Mouse (Mus musculus) NIH3T3 (cell line): ENCODE data around the gene Gm49403.
A peak's percentile ranks its signal among the peaks of the same experiment; 100 is the strongest.
"Not testable (repeated sequence)": the region's sequence is repeated elsewhere in the genome, so short reads cannot be mapped to it uniquely, and the experiment has no call there.

ENCODE experiments used
- DNase-seq: peaks from one replicate; pipeline ENCODE4 v3.0.0-alpha.2; 2012; ENCODE audit warnings: low read depth

Gm49403 gene

DNA sequence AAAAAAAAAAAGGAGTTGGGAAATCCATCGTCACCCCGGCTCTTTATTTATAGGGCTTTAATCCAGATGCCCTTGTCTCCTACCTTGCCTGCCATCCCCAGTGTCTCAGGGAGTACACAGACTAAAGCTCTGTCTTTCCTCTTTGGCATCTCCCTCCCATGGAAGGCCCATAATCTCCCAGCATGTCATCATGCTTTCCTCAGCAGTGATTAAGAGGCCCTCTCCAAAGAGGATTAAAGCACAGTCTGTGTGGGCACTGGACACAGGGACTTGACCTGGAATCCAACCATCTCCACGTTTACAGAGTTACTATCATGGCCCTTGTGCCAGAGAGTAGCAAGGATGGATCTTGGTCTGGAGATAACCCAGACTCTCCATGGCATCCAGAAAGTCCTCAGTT lies at the start of gene Gm49403, which contains the start of gene Lbhd1:
TSS of gene Gm49403 (plus strand) at position 315 of the 400 bp plus-strand sequence.
TSS of gene Lbhd1 (plus strand) at position 117 of the 400 bp plus-strand sequence.
- DNase-seq = no peak

DNA sequence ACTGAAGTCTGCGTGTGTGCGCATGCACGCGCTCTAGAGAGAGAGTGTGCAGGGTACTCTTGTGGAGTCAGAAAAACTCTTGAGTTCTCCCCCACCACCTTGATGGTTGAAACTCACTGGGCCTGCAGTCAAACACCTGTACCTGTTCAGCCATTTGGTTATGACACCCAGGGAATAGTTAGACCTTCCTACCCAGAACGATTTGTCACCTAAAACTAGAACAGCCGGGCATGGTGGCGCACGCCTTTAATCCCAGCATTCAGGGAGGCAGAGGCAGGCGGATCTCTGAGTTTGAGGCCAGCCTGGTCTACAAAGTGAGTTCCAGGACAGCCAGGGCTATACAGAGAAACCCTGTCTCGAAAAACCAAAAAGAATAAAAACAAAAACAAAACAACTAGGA lies 47.4 kb upstream of the Gm49403 start:
- DNase-seq = not testable (repeated sequence)

DNA sequence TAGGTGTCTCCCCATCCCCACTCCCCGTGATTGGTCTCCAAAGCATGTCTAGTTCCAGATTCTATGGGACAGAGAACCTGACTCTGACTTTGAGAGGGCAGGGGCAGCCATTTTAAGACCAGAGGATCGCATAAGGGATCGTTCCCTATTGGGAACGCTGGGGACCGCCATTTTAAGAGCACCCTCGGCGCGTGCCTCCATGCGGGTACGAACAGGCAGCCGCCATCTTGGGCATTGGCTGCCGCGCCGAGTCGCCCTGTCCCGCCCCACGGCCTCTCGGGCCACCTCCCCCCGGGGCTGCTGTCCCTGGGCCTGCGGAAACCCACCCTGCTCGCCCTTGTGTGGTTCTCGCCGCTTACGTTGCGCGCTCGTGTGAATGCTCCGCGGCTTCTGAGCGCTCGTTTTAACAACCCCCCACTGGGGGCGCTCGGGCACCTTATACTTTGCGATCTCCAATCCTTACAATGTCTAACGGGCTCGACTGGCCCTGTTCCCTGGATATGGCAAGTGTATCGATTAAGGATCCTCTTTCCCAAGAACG lies 46.4 kb upstream of the Gm49403 start, which contains the start of gene Bscl2:
TSS of gene Bscl2 (plus strand) at position 217 of the 541 bp plus-strand sequence.
- DNase-seq = no peak

DNA sequence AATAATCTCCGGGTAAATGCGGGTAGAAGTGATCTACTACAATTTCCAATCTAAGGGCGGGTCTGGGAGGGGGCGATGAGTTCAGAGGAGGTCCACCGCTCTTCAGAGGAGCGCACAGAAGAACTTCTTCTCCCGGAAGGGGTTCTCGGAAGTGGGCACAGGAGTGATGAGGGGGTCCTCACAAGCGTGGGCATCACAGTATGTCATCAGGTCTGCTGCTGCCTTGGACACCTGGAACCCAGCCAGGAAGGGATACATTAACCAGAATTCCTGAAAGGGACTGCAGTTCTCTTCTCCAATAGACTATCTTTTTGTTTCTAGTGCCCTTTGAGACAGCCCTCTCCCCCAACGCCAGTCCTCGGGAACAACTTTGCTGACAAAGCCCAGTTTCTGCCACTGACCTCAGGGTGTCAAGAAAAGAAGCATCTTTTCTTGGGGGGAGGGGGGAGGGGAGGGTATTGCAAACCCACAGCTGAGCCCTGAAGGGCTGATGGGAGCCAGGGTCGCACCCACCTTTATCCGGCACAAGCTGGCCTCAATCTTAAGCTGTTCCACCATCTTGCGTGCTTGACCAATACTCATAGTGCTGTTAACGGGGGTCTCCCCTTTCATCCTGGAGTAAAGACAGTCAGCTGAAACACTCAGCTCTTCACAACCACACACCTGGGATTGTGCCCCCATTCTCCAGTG lies 45.5 kb upstream of the Gm49403 start:
- no peak for DNase-seq

DNA sequence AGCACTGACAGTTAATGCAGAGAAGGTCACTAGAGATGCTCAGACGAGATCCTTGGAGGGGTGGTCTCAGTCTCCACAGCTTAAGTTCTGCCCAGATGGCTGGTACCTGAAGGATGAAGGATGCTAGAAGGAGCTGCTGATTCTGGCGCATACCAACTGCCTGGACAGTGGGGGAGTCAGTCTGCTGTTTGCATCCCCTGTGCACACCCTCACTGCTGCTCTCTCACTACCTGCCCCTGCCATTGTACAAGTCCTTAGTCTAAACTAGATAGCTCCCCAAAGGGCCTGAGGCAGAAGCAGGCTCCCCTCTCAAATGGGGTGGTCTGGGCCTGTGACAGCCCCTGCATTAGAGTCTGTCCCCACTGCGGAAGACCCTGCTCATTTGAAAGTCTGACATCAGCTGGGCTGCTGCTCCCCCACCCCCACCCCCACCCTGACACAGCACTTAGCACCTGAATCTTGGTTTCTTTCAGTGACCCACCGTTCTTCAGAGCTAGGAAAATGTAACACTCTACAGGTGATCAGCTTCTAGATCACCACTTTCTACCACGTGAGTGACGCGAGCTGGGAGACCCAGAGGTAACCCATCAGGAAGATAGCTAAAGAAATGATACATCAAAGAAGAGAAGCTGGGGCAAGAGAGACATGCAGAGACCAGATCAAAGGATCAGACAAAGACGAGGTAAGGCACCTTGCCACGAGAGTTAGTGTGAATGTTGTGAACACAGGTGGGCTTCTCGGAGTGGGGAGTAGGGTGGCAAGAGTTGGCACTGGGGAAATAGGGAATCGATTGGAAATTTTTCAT lies 44.4 kb upstream of the Gm49403 start, which contains the start of gene Gng3:
TSS of gene Gng3 (minus strand) at position 92 of the 805 bp plus-strand sequence.
- DNase-seq = no peak

DNA sequence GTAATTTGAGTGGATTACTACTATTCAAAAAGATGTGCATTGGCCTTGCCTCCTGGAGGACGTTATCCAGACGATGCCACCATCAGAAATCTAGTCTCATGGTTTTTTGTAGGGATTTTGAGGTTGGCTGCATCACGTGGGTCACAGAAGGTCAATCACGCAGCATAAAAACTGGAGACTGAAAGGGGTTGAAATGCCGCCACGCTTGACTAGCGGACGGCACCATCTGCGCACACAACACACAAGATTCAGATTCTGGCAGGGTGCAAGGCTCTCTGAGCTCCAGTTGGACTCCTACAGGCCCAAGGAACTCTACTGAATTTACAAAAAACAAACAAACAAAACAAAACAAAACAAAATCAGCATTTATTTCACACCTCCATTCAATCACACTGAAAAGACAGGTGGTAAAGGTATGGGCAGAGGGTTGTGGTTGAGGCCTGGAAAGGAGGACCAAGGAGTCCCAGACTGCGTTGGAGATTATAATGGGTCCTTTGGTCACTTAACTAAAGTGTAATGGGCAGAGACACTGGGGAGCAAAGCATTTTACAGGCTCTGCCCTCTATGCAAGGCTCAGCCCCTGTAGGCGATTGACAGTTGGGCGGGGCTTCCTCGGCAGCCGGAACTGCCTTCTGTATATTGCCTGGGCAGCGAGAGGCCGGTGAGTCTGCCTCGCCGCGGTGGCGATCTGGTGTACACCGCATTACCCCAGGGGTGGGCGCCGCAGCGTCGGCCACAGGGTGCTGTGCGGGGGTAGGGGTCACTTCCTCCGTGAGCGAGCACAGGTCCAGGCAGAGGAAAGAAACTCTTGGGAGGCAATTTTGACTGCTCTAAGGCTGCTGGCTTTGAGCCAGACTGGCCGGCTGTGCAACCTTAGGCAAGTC lies 43.6 kb upstream of the Gm49403 start:
- no peak for DNase-seq

DNA sequence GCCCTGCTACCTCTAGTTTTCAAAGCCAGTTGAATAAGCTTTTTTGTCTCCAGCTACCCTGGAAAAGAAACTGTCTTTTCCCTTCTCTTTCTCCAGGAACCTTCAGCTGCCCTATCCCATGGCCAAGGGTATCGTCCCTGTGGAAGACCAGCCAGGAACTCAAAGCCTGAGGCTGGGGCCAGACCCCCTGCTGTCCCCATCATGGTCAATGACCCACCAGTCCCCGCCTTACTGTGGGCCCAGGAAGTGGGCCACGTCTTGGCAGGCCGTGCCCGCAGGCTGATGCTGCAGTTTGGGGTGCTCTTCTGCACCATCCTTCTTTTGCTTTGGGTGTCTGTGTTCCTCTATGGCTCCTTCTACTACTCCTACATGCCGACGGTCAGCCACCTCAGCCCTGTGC lies 42.7 kb upstream of the Gm49403 start:
- DNase-seq = no peak

DNA sequence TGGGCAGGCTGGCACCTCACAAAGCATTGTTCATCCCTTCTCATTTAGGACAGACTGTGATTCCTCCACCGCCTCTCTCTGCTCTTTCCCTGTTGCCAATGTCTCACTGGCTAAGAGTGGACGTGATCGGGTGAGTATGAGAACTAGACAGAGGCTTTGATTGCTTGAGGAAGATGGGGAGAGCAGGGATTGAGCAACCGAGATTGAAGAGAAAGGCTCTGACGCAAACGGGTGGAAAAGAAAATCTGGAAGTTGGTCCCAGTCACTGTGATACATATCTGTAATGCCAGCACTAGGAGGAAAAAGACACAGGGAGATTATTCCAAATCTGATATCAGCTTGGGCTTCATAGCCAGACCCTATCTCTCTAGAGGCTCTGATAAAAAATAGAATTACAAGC lies 40.8 kb upstream of the Gm49403 start:
- no peak for DNase-seq

DNA sequence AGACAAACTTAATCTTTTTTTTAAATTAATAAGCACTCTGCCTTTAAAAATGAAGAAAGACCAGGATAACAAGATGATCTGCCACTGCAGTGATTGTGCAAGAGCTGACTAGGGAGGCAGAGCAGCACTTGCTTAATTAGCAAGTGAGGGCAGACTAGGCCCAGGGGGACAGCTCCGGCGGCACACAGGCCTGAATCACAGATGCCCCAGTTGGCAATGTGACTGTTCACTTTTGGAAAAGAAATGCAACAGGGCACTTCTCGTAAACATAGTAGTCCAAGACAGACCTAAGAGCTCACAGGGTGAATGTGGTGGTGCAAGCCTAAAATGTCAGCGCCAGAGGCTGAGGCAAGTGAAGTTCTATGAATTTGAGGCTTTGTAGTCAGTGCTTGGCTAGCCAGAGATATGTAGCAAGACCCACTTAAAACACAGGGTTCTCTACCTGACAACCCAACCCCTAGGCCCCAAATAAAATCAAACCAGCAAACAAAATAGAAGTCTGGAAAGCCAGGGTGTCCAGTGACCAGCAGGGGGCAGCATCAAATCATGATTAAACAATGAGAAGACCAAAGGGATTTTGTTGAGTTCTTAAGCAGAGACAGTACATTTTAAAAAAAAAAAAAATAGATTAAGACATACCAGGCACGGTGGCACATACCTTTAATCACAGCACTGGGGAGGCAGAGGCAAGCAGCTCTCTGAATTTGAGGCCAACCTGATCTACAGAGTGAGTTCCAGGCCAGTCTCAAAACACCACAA lies 39.2 kb upstream of the Gm49403 start:
- peak; percentile 95 for DNase-seq

DNA sequence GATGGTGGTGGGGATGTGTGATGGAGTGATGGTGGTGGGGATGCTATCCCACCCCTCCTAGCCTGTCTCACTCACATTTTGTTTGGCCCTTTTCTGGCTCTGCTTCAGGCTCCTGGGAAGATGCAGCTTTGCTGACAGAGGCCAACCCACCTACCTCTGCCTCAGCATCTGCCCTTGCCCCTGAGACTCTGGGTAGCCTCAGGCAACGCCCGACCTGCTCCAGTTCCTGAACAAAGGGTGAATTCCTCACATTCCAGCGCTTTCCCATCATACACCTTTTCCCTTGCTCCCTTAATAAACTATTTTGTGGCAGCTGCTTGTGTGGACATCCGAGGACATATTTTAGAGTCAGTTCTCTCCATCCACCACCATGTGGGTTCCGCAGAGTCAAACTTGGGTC lies 35.4 kb upstream of the Gm49403 start:
- no peak for DNase-seq

DNA sequence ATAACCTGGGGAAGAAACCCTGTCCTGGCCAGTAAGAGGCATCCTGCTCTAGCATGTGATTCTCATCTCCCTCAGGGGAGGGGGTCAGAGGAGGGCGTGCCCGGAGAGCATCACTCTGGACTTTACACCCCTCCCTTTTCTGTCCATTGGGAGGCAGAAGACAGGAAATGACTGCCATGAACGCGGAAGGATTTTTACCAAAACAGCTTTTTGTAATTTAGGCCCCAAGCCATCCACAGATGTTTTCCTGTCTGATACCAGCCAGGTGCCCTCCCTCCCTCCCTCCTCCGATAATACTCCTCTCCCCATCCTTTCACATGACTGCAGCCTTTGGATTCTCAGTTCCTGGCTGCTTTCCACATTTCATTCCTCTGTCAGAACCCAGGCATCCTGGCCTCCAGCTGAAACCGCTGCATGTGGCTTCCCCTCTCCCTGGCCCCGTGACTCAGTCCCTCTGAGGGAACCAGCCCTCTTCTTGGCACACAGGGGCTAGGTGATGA lies 33.3 kb upstream of the Gm49403 start, which contains the start of gene Lrrn4cl:
TSS of gene Lrrn4cl (plus strand) at position 367 of the 500 bp plus-strand sequence.
- peak; percentile 97 for DNase-seq

DNA sequence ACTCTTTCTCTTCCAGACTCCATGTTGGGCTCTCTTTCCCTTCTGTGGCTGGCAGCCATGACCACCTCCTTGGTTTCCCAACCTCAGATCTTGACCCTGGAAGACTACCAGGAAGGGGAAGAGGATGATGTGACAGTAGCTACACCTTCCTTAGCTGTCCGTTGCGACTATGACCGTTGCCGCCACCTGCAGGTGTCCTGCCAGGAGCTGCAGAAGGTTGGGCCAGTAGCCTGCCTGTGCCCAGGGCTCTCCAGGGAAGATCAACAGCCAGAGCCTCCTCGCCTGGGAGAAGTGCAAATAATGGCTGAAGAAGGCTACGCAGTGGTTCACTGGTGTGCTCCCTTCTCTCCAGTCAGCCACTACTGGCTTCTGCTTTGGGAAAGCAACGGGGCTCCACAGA lies 32.1 kb upstream of the Gm49403 start:
- DNase-seq = peak; percentile 35

DNA sequence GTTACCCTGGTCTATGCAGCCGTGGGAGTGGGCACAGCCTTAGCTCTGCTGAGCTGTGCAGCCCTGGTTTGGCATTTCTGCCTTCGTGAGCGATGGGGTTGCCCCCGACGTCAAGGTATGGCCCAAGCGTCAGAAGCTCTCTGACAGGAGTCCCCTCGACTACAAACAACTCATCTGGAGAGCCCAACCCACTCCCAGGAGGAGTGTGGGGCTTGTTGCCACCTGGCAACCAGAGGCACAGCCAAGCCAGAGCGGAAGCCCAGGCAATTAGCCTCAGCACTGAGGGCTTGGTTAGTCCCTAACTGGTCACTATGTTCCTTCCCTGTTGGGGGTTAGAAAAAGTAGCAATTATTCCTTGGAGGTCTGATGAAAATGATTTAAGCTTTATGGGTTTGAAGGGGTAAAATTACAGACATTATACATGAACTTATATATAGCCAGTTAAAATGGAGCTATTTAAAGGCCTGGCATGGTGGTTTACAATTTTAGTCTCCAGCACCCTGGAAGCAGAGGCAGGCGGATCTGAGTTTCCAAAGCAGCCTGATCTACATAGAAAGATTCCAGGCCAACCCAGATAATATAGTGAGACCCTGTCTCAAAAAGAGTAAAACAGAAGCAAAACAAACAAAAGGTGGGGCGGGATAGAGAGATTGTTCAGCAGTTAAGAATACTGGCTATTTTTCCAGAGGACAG lies 31.3 kb upstream of the Gm49403 start:
- DNase-seq = no peak

DNA sequence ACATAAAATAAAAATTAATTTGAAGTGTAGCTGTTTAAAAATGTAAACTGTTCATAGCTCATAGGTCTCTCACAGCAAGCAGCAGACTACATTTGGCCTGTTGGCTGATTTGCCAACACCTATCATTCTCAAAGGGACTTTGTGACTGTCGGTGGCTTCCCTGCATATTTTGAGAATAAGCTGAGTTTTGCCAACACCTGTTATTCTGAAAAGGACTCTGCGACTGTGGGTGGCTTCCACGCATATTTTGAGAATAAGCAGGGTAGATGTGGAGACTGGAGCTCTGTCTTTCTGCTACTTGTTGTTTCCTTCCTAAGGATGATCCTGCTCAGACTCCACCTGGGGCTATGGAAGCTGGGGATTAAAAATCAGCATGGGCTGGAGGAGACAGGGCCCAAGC lies 30.6 kb upstream of the Gm49403 start:
- no peak for DNase-seq

DNA sequence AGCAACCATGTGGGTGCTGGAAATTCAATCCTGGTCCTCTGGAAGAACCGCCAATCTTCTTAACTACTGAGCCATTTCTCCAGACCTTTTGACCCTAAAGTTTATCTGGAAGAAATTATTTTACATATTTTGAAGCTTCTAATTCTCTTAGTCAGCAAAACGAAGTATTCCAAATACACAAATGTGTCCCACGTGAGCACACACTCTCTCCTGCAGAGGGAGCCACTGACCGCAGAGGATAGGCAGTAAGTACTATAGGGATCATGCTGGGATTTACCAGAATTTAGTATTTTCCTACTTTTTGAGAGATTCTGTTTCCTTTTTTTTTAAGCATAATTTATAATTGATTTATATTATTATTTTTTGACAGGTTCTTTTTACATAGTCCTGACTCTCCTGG lies 26.0 kb upstream of the Gm49403 start:
- DNase-seq = peak; percentile 89

DNA sequence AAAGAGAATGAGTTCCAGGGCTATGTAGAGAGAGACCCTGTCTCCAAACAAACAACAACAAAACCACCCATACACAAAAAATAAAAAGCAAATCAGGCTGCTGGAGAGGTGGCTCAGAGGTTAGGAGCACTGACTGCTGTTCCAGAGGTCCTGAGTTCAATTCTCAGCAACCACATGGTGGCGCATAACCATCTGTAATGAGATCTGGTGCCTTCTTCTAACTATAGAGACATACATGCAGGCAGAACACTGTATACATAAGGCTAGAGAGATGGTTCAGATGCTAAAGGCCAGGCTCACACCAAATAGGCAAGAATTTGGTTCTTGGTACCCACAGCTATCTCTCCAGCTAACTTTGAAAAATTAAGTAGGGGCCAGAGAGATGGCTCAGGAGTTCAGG lies 24.7 kb upstream of the Gm49403 start:
- DNase-seq = peak; percentile 70

DNA sequence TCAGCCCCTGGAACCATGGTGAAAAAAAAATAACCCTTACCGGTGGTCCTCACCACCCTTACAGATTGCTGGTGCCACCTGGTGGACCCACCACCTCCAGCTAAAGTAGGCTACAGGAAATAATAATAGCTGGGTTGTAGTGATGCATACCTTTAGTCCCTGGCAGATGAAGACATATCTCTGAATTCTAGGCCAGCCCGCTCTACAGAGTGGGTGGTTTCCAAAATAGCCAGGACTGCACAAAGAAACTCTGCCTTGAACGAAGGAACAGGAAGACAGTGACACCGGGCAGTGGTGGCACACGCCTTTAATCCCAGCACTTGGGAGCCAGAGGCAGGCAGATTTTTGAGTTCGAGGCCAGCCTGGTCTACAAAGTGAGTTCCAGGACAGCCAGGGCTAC lies 19.5 kb upstream of the Gm49403 start:
- no peak for DNase-seq

DNA sequence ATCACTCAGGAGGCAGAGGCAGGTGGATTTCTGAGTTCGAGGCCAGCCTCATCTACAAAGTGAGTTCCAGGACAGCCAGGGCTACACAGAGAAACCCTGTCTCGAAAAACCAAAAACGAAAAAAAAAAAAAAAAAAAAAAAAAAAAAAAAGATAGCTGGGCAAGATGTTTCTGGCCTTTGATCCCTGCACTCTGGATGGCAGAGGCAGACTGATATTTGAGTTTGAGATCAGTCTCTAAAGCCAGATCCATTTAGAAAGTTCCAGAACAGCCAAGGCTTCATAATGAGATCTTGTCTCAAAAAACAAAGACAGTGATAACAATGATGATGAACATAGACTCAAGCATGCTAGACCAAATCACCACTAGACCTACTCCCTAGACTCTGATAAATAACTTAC lies 13.3 kb upstream of the Gm49403 start:
- not testable (repeated sequence) for DNase-seq

DNA sequence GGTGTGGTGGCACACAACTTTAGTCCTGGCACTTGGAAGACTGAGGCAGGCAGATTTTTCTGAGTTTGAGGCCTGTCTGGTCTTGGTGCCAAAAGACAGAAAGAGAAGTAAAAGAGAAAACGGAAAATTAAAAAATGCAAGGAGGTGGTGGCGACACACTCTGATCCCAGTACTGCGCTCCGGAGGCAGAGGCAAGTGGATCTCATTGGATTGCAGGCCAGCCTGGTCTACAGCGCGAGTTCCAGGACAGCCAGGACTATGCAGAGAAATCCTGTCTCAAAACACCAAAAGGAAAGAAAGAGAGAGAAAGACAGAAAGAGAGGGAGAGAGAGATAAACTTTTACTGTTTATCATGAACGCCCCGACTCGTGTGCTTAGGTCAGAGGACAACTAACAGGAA lies 12.9 kb upstream of the Gm49403 start:
- DNase-seq = no peak
